Mouse (Mus musculus) cerebellum, adult 11-12 months (tissue): ENCODE data around the gene Ecm1.

Experiments used
- DNase-seq: peaks from one replicate; pipeline ENCODE4 v3.0.0; 2022

The Ecm1 gene

DNA sequence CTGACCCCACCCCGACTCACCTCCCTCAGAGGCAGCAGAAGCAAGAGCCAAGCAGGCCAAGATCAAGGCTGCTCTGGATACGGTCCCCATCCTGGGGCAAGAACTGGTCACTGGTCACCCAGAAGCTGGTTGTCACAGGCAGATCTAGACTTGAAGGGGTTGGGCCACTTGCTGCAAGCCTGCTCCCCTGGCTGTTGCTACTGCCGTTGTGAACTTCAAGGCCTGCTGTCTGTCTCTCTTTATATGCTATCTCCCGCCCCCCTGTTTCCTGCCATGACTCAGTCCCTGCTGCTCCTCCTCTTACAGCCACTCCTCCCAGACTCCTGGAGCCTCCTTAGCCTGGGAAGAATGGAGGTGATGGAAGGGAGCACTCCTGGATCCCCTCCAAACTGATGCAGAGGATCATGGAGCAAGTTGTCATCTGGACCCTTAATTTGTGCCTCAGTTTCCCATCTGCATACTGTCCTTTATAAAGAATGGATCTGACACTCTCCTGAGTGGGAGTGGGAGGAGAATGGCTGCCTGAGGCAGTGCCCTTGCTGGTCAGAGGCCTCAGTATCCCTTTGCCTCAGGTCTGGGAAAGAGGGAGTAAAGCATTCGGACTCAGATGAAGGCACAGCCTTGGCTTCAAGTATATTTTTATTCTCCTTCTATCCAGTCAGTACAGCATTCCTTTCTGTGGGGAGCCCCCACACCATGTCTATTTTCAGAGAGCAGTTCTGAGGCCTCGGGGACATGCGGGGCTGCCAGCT lies at the start of gene Ecm1:
Gene Ecm1, minus strand, starts transcription at position 217 of the 752 bp plus-strand sequence.
- DNase-seq: no peak

DNA sequence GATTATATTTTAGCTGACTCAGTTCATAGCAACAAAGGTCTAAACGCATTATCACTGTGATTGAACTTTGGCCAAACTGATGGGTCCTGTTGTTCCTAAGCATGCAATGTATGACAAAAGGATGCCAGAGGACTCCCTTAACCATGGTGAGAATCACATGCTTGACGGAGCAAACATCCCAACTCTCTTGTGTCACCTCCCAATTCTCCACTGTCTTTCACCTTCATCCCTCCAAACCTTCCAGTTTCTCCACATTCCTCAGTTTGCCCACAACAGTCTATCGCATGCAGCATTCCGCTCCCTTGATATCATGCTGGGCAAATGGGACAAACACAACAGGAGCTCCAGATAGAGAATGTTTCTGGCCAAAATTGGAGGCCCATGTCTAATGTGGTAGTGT lies 46.1 kb upstream of the Ecm1 start:
- DNase-seq: no peak

DNA sequence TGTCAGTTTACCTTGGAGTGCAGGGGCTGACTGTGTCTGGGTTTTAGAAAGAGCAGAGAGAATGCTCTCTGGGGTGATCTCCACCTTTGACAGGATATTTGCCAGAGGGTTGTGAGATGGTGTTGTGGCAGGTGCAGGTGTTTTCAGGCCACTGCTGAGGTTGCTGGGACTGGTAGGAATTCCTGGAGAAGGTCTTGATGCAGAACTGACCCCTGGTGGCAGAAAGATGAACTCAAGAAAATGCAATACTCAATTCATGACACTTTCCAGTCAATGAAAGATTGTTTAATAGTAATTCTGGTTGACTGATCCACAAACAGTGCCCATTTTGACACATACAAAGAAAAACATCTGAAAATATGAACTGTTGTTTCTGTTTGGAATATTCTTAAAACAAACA lies 32.6 kb upstream of the Ecm1 start:
- no peak for DNase-seq

DNA sequence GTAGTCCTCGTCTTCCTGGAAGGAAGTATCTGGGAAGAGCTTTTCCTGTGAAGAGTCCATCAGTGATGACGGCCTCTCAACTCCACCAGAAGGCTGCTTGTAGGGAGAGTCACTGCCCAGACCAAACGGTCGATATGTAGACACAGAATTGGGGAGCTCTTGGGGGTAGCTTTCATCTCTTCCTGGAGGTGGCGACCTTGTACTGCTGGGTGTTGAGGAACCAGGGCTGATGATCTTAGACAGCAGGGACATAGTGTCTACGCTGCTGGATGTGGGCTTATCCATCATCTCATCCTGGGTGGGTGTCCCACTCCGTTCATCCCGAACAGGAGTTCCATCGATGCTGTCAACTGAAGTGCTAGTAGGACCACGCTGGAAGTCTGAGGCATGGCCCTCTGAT lies 26.2 kb upstream of the Ecm1 start:
- no peak for DNase-seq

DNA sequence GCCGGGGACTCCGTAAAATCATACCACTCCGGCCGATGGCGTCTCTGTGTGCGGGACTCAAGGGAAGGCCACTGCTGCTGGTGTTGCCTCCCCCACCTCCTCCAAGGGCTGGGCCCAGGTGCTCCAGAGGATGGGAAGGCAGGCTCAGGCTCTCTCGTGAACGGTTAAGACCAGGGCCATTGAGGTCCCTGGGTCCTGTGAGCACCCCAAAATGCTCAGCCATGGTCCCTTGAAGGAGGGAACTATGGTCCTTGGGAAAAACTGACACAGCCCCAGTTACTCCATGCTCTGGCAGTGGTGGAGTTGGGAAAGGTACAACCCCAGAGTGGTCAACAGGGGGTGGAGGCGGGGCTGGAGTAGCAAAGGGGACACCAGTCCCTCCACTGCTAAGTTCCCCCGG lies 24.4 kb upstream of the Ecm1 start:
- no peak for DNase-seq

DNA sequence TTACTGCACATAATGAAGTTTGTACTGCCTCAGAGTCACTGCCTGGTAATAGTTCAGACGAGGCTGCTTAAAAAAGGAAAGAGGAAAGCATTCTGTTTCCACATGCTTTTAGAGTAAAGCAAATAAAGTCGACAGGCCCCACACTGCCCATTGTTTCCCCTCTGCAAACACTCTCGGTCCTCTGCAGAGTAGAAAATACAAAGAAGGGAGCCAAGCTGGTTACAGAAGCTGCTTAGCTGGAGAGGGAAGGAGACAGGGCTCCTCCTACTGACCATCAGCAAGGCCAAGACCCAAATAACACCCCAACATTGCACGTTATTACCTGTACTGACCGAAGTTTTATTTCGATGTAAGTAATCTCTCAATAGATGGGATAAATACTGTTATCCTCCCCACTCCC lies 23.6 kb upstream of the Ecm1 start:
- no peak for DNase-seq

DNA sequence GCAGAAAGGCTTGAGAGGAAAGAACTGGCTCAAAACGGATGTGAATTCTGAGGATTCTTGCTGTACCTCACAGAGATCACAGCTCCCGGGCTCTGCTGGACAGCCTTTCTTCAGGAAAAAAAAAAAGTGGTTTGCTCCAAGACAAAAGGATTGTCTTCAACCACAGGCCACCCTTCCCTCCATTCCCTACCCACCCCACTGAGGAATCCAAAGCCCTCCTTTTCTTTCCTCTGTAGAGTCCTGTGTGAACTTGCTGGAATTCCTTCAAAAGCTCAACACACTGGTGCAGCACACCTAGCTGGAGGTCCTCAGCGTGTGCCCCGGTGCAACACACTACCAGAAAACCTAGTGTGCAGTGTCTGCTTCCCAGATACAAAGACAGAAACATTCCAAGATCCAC lies 22.4 kb upstream of the Ecm1 start:
- DNase-seq: no peak

DNA sequence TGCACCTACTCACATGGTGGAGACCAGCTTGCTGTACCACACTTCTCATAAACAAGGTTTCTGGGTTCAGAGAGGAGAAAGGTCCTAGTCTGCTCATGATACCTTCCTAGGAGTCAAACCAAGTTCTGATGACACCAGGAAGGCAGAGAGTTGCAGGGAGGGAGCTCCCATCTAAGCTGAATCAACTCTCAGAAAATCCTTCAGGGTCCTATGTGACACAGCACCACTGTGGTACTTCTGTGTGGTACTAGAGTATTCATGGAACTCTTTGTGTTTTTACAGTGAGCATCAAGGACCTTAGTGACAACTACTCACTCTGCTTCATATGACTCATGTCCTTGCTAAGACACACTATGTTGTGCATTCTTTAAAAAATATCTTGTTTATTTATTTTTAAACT lies 21.3 kb upstream of the Ecm1 start:
- DNase-seq: no peak

DNA sequence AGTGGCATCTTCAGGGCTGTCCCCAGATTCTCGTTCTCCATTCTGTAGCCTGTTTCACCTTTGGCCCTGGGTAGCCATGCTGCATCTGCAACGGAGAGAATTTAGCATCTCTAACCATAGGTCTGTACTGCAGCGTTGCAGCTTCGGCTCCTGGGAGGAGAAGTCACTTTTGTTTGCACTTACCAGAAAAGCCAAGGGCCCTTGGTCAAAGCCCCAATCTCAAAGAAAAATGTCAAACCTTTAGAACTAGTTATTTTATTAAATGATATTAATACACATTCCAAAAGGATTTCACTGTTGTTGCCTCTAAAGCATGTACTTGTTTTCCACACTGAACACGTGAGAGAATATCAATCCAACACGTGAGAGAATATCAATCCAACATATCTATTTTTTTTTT lies 20.7 kb upstream of the Ecm1 start, which contains the start of gene Tars2:
Gene Tars2, minus strand, starts transcription at position 101 of the 400 bp plus-strand sequence.
- no peak for DNase-seq

DNA sequence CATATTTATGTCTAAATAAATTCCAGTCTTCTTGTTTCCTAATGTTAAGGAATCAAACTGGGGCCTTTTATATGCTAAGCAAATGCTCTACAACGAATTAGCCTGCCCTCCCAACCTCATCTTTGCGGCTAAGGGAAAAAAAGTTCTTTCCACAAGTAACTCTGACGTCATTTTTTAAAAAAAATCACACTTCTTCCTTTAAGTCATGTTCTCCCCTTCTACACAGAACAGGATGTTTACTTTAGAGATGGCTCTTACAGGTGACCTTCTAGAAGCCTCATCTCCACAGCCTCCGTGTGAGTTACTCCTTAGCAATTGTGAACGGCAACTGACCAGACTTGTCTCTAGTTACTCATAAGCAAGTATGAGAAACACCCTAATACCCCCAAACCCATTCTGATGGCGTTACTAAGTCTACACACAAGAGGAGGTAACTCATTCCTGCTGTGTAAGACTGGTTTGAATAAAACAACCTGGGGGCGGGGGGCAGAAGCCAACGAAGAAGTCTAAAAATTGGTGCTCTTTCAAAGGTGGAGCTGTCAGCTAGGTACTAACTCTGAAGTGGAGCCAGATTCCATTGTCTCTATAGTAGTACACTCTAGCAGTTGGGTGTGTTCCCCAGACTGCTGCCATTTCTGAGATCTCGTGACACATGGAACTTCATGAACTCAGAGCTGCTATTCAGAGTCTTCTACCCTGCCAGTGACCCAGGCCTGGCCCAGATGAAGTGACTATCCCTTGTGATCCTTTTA lies 19.3 kb upstream of the Ecm1 start:
- DNase-seq: no peak

DNA sequence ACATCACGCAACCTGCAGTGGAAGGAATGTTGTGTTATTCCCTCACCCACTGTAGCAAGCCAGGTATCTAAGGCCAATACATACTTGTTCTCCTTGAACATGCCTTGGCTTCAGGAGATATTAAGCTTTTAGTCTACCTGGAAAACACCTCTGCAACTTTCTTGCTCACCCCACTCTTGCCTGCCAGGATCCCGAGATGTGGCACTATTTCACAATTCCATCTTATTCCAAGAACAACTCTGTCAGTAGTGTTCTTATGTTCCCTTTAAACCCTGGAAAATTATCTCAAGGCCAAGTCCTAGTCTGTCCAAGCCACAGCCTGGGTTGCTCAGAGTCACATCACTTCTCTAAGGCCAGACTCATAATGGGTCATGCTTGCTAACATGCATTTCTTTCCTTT lies 17.4 kb upstream of the Ecm1 start:
- no peak for DNase-seq

DNA sequence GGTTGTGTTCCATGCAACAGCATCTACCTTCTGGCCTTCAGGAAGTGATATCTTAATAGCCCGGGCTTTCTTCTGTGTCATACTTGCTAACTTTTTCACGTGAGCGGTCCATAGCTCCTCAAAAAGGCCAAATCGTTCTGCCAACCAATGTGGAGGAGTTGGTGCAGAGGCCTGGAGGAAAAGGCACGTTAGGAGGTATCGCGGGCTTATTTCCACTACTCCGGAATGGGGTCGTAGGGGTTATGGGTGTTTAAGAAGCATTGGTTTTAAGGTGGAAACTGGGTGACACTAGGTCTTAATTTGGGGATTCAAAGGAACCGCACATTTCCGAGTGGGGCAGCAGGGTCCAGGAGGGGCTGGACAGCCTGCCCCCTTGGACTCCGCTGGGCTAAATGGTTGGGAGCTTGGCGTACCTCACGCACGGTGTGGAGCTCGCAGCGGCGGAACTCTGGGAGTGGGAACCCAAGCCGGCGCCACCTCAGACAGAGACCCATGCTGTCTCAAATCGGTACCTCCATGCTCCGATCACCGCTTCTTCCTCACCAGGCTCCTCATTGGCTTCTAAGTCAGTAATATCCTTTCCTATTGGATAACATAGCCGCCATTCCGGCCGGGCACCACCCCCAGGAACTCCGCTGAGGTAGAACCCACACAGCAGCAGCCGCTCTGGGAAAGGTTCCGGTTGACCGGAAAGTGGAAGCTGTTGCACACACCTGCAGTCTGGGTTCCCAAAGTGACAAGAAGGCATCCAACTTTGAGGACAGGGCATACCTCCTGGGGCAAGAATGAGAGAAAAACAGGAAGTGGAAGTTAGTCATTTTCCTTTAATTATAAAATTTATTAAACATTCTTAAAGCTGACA lies 15.2 kb upstream of the Ecm1 start:
- DNase-seq: peak; percentile 94

DNA sequence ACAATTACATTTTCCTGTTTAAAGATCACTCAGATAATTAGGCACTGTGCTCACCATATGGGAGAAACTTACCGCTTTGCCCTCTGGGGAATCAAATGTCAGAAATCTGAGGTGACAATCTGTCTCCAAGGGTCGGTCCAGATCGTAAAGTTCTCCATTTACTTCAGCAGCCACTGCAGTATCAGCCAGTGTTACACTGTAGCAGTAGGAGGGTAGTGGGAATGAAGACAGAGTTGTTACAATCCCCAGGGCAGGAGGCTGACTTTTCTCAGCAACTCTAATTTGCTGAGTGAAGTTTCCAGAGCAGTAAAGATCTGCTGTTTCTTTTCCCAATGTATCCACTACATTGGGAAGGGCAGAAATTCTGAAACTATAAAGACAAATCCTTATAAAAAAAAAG lies 13.6 kb upstream of the Ecm1 start:
- DNase-seq: no peak

DNA sequence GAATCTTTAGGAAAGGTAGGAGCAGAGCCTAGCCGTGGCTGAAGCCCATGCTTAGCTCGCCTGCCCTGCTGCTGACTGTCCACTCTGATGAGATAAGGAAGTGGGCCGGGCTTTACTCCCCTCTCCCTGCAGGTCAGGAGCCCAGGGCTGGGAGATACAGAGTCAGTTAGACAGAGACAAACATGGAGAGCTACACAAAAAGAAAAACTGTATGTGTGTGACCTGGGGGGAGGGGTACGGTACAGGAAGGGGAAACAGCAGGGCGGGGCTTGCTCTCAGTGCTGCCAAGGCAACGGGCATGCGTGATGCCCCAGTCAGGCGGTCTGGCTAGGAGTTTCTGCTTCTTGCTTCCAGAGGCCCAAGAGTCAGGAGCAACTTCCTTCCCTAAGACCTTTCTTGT lies 1.0 kb upstream of the Ecm1 start:
- no peak for DNase-seq

DNA sequence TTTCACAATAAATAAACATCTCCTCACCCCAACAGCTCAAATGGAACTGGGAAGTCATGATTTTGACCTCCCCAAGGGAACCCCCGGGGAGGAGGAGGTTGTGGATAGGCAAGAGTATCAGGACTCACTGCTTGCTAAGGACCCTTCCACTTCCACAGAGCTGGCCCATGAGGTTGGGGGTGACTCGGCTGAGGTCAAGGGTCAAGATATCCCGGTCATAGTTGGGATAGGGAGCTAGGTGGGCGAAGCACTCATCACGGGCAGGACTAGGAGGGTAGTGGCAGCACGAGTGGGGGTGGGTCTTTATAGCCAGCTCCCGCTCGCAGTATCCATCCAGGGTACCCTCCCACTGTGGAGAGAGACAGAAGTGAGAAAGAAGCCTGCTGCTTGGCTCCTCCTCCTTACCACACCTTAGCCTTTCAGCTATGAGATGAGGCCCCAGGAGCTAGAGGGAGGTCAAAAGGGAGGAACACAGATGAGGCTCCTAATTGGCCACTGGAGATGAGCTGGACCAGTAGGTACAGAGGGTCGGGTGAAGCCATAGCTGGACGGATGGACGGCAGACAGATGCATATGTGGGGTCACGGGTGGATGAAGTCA lies 4.2 kb downstream of the Ecm1 start:
- DNase-seq: no peak

DNA sequence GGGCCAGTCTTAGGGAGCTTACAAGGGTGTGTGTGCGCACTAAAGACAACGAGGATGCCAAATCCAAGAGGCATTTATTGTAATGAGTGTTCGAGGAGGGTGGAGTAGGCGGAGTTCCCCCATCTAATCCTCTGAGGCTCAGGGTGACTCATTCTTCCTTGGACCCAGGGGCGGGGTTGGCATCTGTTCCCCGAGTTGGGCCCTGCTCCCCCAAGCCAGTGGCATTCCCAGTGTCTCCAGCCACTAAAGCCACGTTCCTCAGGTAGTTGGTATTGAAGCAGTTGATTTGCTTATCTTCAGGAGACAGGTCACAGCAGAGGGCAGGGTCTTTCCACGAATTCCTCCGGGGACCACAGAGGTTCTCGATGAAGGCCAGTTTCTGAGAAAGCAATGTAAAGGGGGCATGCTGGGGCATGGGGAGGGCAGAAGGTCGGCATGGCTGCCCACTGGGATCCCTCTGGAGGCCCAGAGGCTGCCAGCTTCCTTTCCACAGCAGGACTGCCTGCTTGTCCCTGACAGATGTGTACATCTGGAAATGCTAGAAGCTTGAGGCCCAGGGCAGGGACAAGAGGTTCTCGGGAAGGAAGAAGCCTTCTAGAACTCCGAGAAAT lies 5.2 kb downstream of the Ecm1 start:
- no peak for DNase-seq

DNA sequence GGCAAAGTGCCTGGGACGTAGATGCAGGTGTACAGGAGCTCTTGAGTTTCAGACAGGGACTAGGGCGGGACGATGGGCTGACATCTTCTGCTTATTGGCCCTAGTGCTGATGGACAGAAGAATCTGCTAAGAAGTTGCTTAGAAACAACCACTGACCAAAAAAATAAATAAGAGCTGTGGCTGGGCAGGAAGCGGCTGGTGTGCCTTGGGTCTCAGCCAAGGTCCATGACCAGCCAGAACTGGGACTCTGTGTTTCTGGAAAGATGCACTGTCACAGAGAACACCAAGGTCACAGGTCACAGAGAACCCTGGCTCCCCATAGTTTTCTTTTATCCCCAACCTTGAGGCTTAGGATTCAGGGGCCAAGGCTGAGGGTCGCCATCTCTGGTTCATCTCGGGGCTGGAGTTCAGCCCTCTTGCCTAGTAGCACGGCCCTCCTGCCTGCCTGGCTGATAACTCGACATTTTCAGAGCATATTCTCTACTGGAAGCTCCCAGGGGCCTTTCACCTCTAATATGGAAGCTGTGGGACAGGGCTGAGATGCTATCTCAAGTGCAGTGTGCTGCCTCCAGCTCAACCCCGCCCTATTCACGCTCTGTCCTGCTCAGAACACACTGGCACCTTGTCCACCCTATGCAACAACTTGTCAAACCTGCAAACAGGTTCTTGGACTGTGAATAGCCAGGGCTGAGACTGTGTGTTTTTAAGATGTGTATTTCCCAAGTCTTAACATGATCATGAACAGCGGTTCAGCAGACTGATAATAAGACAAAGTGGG lies 6.4 kb downstream of the Ecm1 start:
- no peak for DNase-seq

DNA sequence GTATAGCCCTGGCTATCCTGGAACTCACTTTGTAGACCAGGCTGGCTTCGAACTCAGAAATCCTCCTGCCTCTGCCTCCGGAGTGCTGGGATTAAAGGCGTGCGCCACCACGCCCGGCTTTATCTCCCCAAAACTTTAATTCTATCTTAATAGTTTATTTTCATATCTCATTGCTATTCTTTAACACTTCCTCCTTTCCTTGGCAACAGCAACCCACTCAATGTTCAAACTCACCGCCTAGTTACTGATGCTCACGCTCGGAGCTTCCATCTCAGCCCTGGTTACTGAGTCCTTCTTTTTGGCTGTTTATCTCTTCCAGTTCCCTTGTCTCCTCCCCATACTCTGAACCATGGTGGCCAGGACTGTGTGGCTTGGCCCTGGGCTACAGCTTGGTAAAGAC lies 7.1 kb downstream of the Ecm1 start:
- no peak for DNase-seq

DNA sequence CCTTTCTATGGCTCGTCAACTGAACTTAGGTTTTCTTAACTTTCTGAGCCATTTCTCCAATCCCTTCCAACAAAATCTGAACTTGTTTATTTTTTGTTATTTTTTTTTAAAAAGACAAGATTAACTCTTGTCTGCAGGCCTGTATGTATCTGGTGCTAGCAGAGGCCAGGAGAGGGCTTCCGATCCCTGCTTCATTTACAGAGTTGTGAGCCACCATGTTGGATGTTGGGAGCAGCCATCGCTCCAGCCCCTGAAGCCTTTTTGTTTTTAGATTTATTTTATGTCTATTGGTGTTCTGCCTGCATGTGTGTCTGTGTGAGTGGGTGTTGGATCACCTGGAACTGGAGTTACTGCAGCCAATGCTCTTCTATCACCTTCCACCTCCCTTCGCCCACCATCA lies 7.6 kb downstream of the Ecm1 start:
- DNase-seq: no peak

DNA sequence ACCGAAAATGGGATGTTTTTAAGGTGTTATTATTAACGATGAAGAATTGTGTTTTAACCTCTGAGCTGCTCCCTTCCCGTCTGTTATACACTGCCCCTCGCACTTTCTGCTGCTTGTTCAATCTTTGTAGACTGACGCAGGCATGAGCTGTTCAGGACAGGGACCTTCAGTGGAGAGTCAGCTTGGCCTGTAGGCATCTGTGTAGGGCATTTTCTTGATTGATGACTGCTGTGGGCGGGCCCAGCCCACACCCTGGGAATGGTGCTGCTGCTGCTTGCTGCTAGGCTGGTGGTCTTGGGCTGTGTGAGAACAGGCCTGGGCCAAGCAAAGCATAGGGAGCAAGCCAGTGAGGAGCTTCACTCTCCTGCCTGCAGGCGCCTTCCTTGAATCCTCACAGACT lies 8.9 kb downstream of the Ecm1 start:
- no peak for DNase-seq

DNA sequence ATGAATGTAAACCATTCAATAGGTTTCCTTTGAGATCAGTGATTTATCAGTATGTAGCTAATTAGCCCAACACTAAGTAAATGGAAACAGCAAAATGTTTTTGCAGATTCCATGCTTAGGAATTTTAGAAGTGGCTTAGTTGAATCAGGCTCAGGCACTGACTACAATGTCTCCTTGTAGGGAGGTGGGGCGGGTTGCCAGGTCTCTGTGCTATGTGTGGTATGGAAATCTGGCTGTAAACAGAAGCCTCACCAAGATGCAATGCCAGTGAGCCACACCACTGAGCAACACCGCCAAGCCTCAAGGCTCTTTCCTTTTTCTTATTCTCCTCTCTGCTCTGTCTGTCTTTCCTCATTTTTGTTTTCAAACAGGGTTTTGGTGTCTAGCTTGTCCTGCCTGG lies 10.5 kb downstream of the Ecm1 start:
- DNase-seq: no peak
